Mouse (Mus musculus) hindbrain, embryonic 15.5 days (tissue): ENCODE results near the gene Usf1. TPM values are rescaled to one million over a fixed set of nuclear protein-coding genes. Genes with fewer than 3 reads are reported as not detected.

Source experiments
- ATAC-seq: fragments of 200-750 bp; cut with Nextera tagmentation; 2 replicates; pipeline ENCODE4 v1.8.0; 2017; ENCODE audit warnings: low read depth, moderate number of reproducible peaks, moderate TSS enrichment; ENCODE audit not compliant: low FRiP score
- H3K27ac ChIP-seq: fragments of 300-500 bp; sonication (generic); replicated peaks from 2 replicates; pipeline ENCODE4 v1.5.1; 2015; ENCODE audit warnings: mild to moderate bottlenecking, inconsistent platforms
- H3K27me3 ChIP-seq: fragments of 300-500 bp; sonication (generic); 2 replicates; pipeline ENCODE4 v1.6.1; 2015; ENCODE audit warnings: control low read depth, inconsistent platforms
- H3K36me3 ChIP-seq: fragments of 300-500 bp; sonication (generic); 2 replicates; pipeline ENCODE4 v1.6.1; 2015; ENCODE audit warnings: control low read depth, inconsistent platforms
- H3K4me1 ChIP-seq: fragments of 300-500 bp; sonication (generic); replicated peaks from 2 replicates; pipeline ENCODE4 v1.6.1; 2015; ENCODE audit warnings: control low read depth, inconsistent platforms
- H3K4me2 ChIP-seq: fragments of 300-500 bp; sonication (generic); 2 replicates; pipeline ENCODE4 v1.6.1; 2015; ENCODE audit warnings: moderate library complexity, mild to moderate bottlenecking, inconsistent platforms
- H3K4me3 ChIP-seq: fragments of 300-500 bp; sonication (generic); 2 replicates; pipeline ENCODE4 v1.5.1; 2015; ENCODE audit warnings: mild to moderate bottlenecking, inconsistent platforms
- H3K9ac ChIP-seq: fragments of 300-500 bp; sonication (generic); 2 replicates; pipeline ENCODE4 v1.6.1; 2015; ENCODE audit warnings: inconsistent platforms
- H3K9me3 ChIP-seq: fragments of 300-500 bp; sonication (generic); 2 replicates; pipeline ENCODE4 v1.6.1; 2016; ENCODE audit warnings: control low read depth, inconsistent platforms
- WGBS: fragments of 180-500 bp; shearing (Covaris S2); methylation state at CpG from one replicate; pipeline ENCODE4 v1.1.7; 2015; 5-methylcytosine and 5-hydroxymethylcytosine counted together
- polyA plus RNA-seq: library from polyadenylated mRNA; unstranded; fragments of >200 nt; fragmentation: Nextera tagmentation; extraction: Ambion mirVana; gene quantifications from 2 replicates; pipeline ENCODE4 v1.2.1, GENCODE M21; 2015

Gene Usf1
- polyA plus RNA-seq, 1 experiment from 2014 or later = 172 TPM

DNA sequence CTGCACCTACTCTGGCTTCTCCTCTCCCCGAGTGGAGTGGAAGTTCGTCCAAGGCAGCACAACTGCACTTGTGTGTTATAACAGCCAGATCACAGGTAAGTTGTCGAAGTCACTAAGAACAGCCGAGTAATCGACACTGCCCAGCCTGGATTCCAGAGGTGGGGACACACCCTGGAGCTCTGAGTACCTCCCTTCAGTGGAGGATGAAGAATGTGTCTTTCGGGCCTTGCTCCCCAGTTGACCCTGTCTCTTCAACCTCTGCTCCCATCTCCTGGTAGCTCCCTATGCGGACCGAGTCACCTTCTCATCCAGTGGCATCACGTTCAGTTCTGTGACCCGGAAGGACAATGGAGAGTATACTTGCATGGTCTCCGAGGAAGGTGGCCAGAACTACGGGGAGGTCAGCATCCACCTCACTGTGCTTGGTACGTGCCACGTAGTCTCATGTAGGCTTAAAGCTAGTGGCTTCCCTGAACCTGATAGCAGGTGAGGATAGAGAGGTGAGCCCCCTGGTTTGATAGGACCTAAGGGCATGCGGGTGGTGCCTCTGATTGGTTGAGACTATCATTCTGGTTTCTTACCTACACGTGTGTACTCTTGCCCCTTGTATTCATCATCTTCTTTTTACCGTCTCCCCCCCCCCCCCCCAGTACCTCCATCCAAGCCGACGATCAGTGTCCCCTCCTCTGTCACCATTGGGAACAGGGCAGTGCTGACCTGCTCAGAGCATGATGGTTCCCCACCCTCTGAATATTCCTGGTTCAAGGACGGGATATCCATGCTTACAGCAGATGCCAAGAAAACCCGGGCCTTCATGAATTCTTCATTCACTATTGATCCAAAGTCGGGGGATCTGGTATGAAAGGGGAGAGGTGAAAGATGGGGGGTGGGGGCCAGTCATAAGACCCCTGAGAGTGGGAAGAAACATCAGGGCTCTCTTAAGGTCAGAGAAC, 49.7 kb downstream of the Usf1 start:
- H3K4me3 ChIP-seq = no peak overlapping the region
- no peak overlapping the region for H3K9ac ChIP-seq
- H3K4me2 ChIP-seq = no peak overlapping the region
- no peak overlapping the region for H3K27ac ChIP-seq
- 90% methylated on average over 21 of the region's 22 CpGs for WGBS
- no peaks in the 10 kb centered on the region for H3K27me3 ChIP-seq
- no peaks in the 10 kb centered on the region for H3K9me3 ChIP-seq
- H3K36me3 ChIP-seq = no peaks in the 10 kb centered on the region
- H3K4me1 ChIP-seq = peaks cover 9% of the 10 kb centered on the region; the same call in 1 of the 2 replicates
- no peak for ATAC-seq

DNA sequence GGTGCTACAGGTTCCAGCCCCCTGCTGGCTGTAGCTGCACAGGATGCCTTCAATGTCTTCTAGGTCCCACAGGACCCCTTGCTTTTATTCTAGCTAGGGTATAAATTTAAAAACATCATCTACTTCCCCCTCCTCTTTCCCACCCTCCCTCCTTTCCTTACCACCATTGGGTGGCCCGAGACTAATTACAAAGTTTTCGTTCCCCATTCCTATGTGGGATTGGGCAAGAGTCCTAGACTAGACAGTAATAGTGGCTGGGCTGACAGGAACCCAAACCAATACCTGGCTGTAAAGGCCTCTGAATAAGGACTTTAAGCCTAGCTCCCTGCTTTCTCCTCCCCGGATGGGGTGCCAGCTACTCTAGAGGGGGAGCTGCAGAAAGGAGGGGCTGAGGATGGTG, 52.0 kb downstream of the Usf1 start:
- Histone ChIP-seq H3K4me1 (peaks cover 9% of the 10 kb centered on the region; the same call in 1 of the 2 replicates), H3K27me3 (no peaks in the 10 kb centered on the region), H3K9ac (no peak overlapping the region), H3K9me3 (no peaks in the 10 kb centered on the region), H3K4me3 (no peak overlapping the region), H3K27ac (no peak overlapping the region), H3K36me3 (no peaks in the 10 kb centered on the region), H3K4me2 (no peak overlapping the region)
- 91% methylated on average over 3 of the region's 3 CpGs for WGBS
- ATAC-seq = no peak

DNA sequence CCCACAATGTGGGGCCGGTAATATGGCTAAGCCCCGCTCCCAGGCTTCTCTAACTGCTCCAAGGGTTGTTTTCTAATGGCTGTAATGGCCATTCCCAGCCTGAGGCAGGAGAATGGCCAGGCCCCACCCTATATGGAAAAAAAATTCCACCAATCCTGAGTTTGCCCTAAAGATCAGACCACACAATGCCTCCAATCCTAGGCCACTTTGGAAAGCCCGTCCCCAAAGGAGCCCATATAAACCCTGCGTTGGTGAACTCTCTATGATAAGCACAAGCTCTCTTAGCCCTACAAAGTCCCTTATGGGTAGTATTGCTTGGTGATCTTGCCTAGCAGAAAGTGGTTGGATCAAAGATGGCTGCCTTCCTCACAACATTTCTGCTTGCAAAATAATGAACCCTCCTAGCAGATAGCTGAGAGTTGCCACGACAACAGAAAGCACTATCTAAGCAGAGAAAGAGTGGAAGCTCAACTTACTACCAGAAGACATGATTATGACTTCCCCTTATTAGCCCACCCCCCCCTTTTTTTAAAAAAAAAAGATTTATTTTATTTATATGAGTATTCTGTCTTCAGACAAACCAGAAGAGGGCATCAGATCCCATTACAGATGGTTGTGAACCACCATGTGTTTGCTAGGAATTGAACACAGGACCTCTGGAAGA, 54.8 kb downstream of the Usf1 start:
- no peak for ATAC-seq
- Histone ChIP-seq H3K4me2 (no peak overlapping the region), H3K27me3 (no peaks in the 10 kb centered on the region), H3K36me3 (no peaks in the 10 kb centered on the region), H3K9ac (no peak overlapping the region), H3K27ac (no peak overlapping the region), H3K9me3 (no peaks in the 10 kb centered on the region), H3K4me3 (no peak overlapping the region), H3K4me1 (no peaks in the 10 kb centered on the region)
- WGBS = 91% methylated on average over 5 of the region's 5 CpGs

DNA sequence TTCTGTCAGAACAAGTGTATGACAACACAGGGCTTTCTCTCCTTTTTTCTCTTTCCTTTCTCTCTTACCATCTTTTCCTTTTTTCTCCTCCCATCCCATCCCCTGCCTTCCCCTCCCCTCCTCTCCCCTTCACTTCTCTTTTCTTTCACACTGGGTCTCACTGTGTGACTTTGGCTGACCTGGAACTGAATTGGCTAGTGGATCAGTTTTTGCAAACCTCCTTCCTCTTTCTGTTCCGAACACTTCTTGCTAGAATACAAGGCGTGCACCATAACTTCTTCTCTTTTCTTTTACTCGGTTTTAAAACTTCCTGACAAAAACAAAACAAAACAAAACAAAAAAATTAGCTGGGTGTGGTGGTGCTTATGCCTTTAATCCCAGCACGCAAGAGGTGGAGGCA, 55.5 kb downstream of the Usf1 start:
- Histone ChIP-seq H3K4me1 (no peaks in the 10 kb centered on the region), H3K4me3 (no peak overlapping the region), H3K27me3 (0 out of 2 replicates have a peak, but pooled peaks cover 2% of the 10 kb centered on the region), H3K4me2 (no peak overlapping the region), H3K9me3 (no peaks in the 10 kb centered on the region), H3K27ac (no peak overlapping the region), H3K36me3 (no peaks in the 10 kb centered on the region), H3K9ac (no peak overlapping the region)
- ATAC-seq = no peak
- 88% methylated on average over 4 of the region's 4 CpGs for WGBS

Other genes starting within 250 kb of the Usf1 start
- gene Pcp4l1, start 215.0 kb upstream of the Usf1 start, polyA plus RNA-seq = 32.4 and 48.4 TPM in 2 replicates
- gene Nr1i3, start 197.3 kb upstream of the Usf1 start, polyA plus RNA-seq = 0.39 and 0.49 TPM in 2 replicates
- 55.0 and 55.4 TPM in 2 replicates for gene Tomm40l, start 188.8 kb upstream of the Usf1 start, polyA plus RNA-seq
- 6.0 and 6.3 TPM in 2 replicates for gene Apoa2, start 186.3 kb upstream of the Usf1 start, polyA plus RNA-seq
- 24.9 and 30.7 TPM in 2 replicates for gene Fcer1g, start 176.9 kb upstream of the Usf1 start, polyA plus RNA-seq
- 5.6 and 6.2 TPM in 2 replicates for gene Adamts4, start 160.9 kb upstream of the Usf1 start, polyA plus RNA-seq
- gene Ndufs2, start 159.9 kb upstream of the Usf1 start, polyA plus RNA-seq = 233 and 245 TPM in 2 replicates
- 105 and 107 TPM in 2 replicates for gene B4galt3, start 141.0 kb upstream of the Usf1 start, polyA plus RNA-seq
- gene Ppox, start 130.1 kb upstream of the Usf1 start, polyA plus RNA-seq = 44.2 and 53.6 TPM in 2 replicates
- 99.8 and 106 TPM in 2 replicates for gene Usp21, start 123.3 kb upstream of the Usf1 start, polyA plus RNA-seq
- gene Ufc1, start 116.3 kb upstream of the Usf1 start, polyA plus RNA-seq = 109 and 110 TPM in 2 replicates
- gene Dedd, start 82.2 kb upstream of the Usf1 start, polyA plus RNA-seq = 47.3 and 51.6 TPM in 2 replicates
- gene Nit1, start 65.7 kb upstream of the Usf1 start, polyA plus RNA-seq = 51.4 and 52.1 TPM in 2 replicates
- 139 and 153 TPM in 2 replicates for gene Pfdn2, start 65.6 kb upstream of the Usf1 start, polyA plus RNA-seq
- gene Klhdc9, start 50.5 kb upstream of the Usf1 start, polyA plus RNA-seq = 2.5 and 3.3 TPM in 2 replicates
- 3.1 and 3.5 TPM in 2 replicates for gene Nectin4, start 41.2 kb upstream of the Usf1 start, polyA plus RNA-seq
- 0.60 and 0.87 TPM in 2 replicates for gene Arhgap30, start 22.4 kb upstream of the Usf1 start, polyA plus RNA-seq
- gene Tstd1, start 7.6 kb downstream of the Usf1 start, polyA plus RNA-seq = 5.4 and 6.6 TPM in 2 replicates
- 14.1 and 14.2 TPM in 2 replicates for gene F11r, start 26.2 kb downstream of the Usf1 start, polyA plus RNA-seq
- gene Alyref2, start 92.2 kb downstream of the Usf1 start, polyA plus RNA-seq = 27.6 and 30.9 TPM in 2 replicates
- gene Itln1, start 124.0 kb downstream of the Usf1 start, polyA plus RNA-seq = not detected in 2 replicates
- 0.09 TPM in 1 of 2 replicates, not detected in the other for gene Cd244a, start 147.9 kb downstream of the Usf1 start, polyA plus RNA-seq
- 0.16 and 0.18 TPM in 2 replicates for gene Ly9, start 196.1 kb downstream of the Usf1 start, polyA plus RNA-seq
- gene Slamf7, start 241.7 kb downstream of the Usf1 start, polyA plus RNA-seq = 0.29 TPM in 1 of 2 replicates, not detected in the other